Mouse (Mus musculus) heart, embryonic 10.5 days (tissue): ENCODE data around the gene Gpkow. TPM values are rescaled to one million over a fixed set of nuclear protein-coding genes. Genes with fewer than 3 reads are reported as not detected.
"Not testable (repeated sequence)": the region's sequence is repeated elsewhere in the genome, so short reads cannot be mapped to it uniquely, and the experiment has no call there.

ENCODE experiments used
- DNase-seq: peaks from one replicate; pipeline ENCODE4 v3.0.0-alpha.2; 2017; ENCODE audit warnings: low spot score
- H3K27ac ChIP-seq: fragments of 300-500 bp; sonication (generic); 2 replicates; pipeline ENCODE4 v1.5.1; 2016; ENCODE audit warnings: mild to moderate bottlenecking
- H3K27me3 ChIP-seq: fragments of 300-500 bp; sonication (generic); 2 replicates; pipeline ENCODE4 v1.6.1; 2016; ENCODE audit warnings: mild to moderate bottlenecking; ENCODE audit not compliant: poor library complexity, insufficient read depth, severe bottlenecking
- H3K36me3 ChIP-seq: fragments of 300-500 bp; sonication (generic); 2 replicates; pipeline ENCODE4 v1.6.1; 2016; ENCODE audit warnings: mild to moderate bottlenecking, moderate library complexity
- H3K4me1 ChIP-seq: fragments of 300-500 bp; sonication (generic); 2 replicates; pipeline ENCODE4 v1.6.1; 2016; ENCODE audit warnings: mild to moderate bottlenecking
- H3K4me3 ChIP-seq: fragments of 300-500 bp; sonication (generic); 2 replicates; pipeline ENCODE4 v1.5.1; 2016; ENCODE audit warnings: mild to moderate bottlenecking, moderate library complexity
- H3K9me3 ChIP-seq: fragments of 300-500 bp; sonication (generic); 2 replicates; pipeline ENCODE4 v1.6.1; 2016; ENCODE audit warnings: mild to moderate bottlenecking, moderate library complexity
- WGBS: fragments of 180-500 bp; shearing (Covaris S2); methylation state at CpG from one replicate; pipeline ENCODE4 v1.1.7; 2016; 5-methylcytosine and 5-hydroxymethylcytosine counted together
- polyA plus RNA-seq: library from polyadenylated mRNA; unstranded; fragments of >200 nt; fragmentation: Nextera tagmentation; extraction: Ambion mirVana; gene quantifications from 2 replicates; pipeline ENCODE4 v1.2.1, GENCODE M21; 2016

Gpkow gene
- polyA plus RNA-seq, 1 experiment from 2014 or later = 38.1 TPM

- DNase-seq = no peak
- WGBS = 34% methylated on average over 6 of the region's 6 CpGs
These were observed 24.2 kb upstream of the Gpkow start for GRCm38 (mm10) chrX:7672739-7673138.

GRCm38 (mm10) chrX:7673578-7674281 is 23.2 kb upstream of the Gpkow start:
- H3K9me3 ChIP-seq = no peaks in the 10 kb centered on the region
- DNase-seq = no peak

More at GRCm38 (mm10) chrX:7672739-7673138, 24.2 kb upstream of the Gpkow start:
- no peak overlapping the region for H3K27ac ChIP-seq
- no peaks in the 10 kb centered on the region for H3K27me3 ChIP-seq
- H3K9me3 ChIP-seq = no peaks in the 10 kb centered on the region
- peaks cover 7% of the 10 kb centered on the region; the same call in 1 of the 2 replicates for H3K36me3 ChIP-seq
- peaks cover 9% of the 10 kb centered on the region; the same call in 1 of the 2 replicates for H3K4me1 ChIP-seq
- no peak overlapping the region for H3K4me3 ChIP-seq

GRCm38 (mm10) chrX:7674284-7675000 is 22.5 kb upstream of the Gpkow start:
- H3K4me1 ChIP-seq = peaks cover 9% of the 10 kb centered on the region; the same call in 1 of the 2 replicates
- H3K4me3 ChIP-seq = peak overlapping the region; percentile 50
- H3K27ac ChIP-seq = peak overlapping the region; percentile 80
- DNase-seq = no peak
- WGBS = 24% methylated on average over 28 of the region's 28 CpGs
- H3K36me3 ChIP-seq = no peaks in the 10 kb centered on the region
- no peaks in the 10 kb centered on the region for H3K27me3 ChIP-seq
- H3K9me3 ChIP-seq = no peaks in the 10 kb centered on the region

More at GRCm38 (mm10) chrX:7673578-7674281, 23.2 kb upstream of the Gpkow start:
- WGBS = 23% methylated on average over 12 of the region's 12 CpGs
- H3K4me3 ChIP-seq = peak overlapping the region; percentile 50
- peak overlapping the region; percentile 80; the same call in 1 of the 2 replicates for H3K27ac ChIP-seq
- H3K36me3 ChIP-seq = peaks cover 5% of the 10 kb centered on the region; the same call in 1 of the 2 replicates
- no peaks in the 10 kb centered on the region for H3K27me3 ChIP-seq
- H3K4me1 ChIP-seq = peaks cover 9% of the 10 kb centered on the region; the same call in 1 of the 2 replicates

GRCm38 (mm10) chrX:7675001-7675380 is 21.9 kb upstream of the Gpkow start:
- WGBS = 29% methylated on average over 10 of the region's 10 CpGs

GRCm38 (mm10) chrX:7678986-7679385 is 17.9 kb upstream of the Gpkow start:
- Histone ChIP-seq H3K36me3 (no peaks in the 10 kb centered on the region), H3K27me3 (no peaks in the 10 kb centered on the region), H3K27ac (no peak overlapping the region), H3K4me1 (0 out of 2 replicates have a peak, but pooled peaks cover 3% of the 10 kb centered on the region), H3K4me3 (no peak overlapping the region), H3K9me3 (no peaks in the 10 kb centered on the region)
- 59% methylated on average over 3 of the region's 3 CpGs for WGBS
- DNase-seq = no peak

More at GRCm38 (mm10) chrX:7675001-7675380, 21.9 kb upstream of the Gpkow start:
- peak overlapping the region; percentile 80 for H3K27ac ChIP-seq
- H3K27me3 ChIP-seq = no peaks in the 10 kb centered on the region
- peaks cover 9% of the 10 kb centered on the region; the same call in 1 of the 2 replicates for H3K4me1 ChIP-seq
- no peak for DNase-seq
- H3K36me3 ChIP-seq = no peaks in the 10 kb centered on the region
- H3K4me3 ChIP-seq = peak overlapping the region; percentile 50
- no peaks in the 10 kb centered on the region for H3K9me3 ChIP-seq

GRCm38 (mm10) chrX:7679405-7680056 is 17.4 kb upstream of the Gpkow start:
- no peaks in the 10 kb centered on the region for H3K27me3 ChIP-seq
- 15% methylated on average over 27 of the region's 27 CpGs for WGBS
- H3K4me3 ChIP-seq = peak overlapping the region; percentile 47
- H3K36me3 ChIP-seq = no peaks in the 10 kb centered on the region
- no peaks in the 10 kb centered on the region for H3K9me3 ChIP-seq
- peak; percentile 93 for DNase-seq
- no peak overlapping the region for H3K27ac ChIP-seq
- H3K4me1 ChIP-seq = no peaks in the 10 kb centered on the region

GRCm38 (mm10) chrX:7680057-7680412 is 16.9 kb upstream of the Gpkow start:
- no peak for DNase-seq
- Histone ChIP-seq H3K36me3 (no peaks in the 10 kb centered on the region), H3K27ac (no peak overlapping the region), H3K4me3 (peak overlapping the region; percentile 47), H3K4me1 (no peaks in the 10 kb centered on the region), H3K9me3 (no peaks in the 10 kb centered on the region), H3K27me3 (no peaks in the 10 kb centered on the region)
- WGBS = 20% methylated on average over 12 of the region's 12 CpGs

GRCm38 (mm10) chrX:7680864-7681263 is 16.1 kb upstream of the Gpkow start, which contains the start of gene Magix:
Magix (minus strand) TSS chrX:7681251.
- no peak for DNase-seq
- Histone ChIP-seq H3K4me3 (peak within 1 kb of the TSS; percentile 47), H3K27ac (no peak within 1 kb of the TSS), H3K27me3 (no peaks in the 10 kb centered on the region), H3K4me1 (no peaks in the 10 kb centered on the region), H3K36me3 (no peaks in the 10 kb centered on the region), H3K9me3 (no peaks in the 10 kb centered on the region)
- WGBS = 58% methylated on average over 14 of the region's 14 CpGs

GRCm38 (mm10) chrX:7688321-7688720 is 8.6 kb upstream of the Gpkow start:
- Histone ChIP-seq H3K36me3 (no peaks in the 10 kb centered on the region), H3K27ac (no peak overlapping the region), H3K4me3 (no peak overlapping the region), H3K9me3 (no peaks in the 10 kb centered on the region), H3K27me3 (no peaks in the 10 kb centered on the region), H3K4me1 (no peaks in the 10 kb centered on the region)
- no peak for DNase-seq
- WGBS = 91% methylated on average over 2 of the region's 2 CpGs

- 53% methylated on average over 3 of the region's 3 CpGs for WGBS
- Histone ChIP-seq H3K9me3 (no peaks in the 10 kb centered on the region), H3K4me3 (no peak overlapping the region), H3K36me3 (no peaks in the 10 kb centered on the region), H3K27ac (no peak overlapping the region), H3K27me3 (no peaks in the 10 kb centered on the region), H3K4me1 (no peaks in the 10 kb centered on the region)
- no peak for DNase-seq
These were observed 6.4 kb upstream of the Gpkow start for GRCm38 (mm10) chrX:7690486-7690885.

- H3K36me3 ChIP-seq = no peaks in the 10 kb centered on the region
- no peak overlapping the region for H3K27ac ChIP-seq
- H3K9me3 ChIP-seq = no peaks in the 10 kb centered on the region
- WGBS = 35% methylated on average over 4 of the region's 4 CpGs
- H3K4me3 ChIP-seq = no peak overlapping the region
- no peak for DNase-seq
- H3K4me1 ChIP-seq = no peaks in the 10 kb centered on the region
- H3K27me3 ChIP-seq = no peaks in the 10 kb centered on the region
These were observed 4.1 kb upstream of the Gpkow start for GRCm38 (mm10) chrX:7692862-7693261.

- peak overlapping the region; percentile 67 for H3K4me3 ChIP-seq
- WGBS = 45% methylated on average over 6 of the region's 6 CpGs
These were observed 411 bp upstream of the Gpkow start for GRCm38 (mm10) chrX:7696520-7696919.

GRCm38 (mm10) chrX:7713764-7714134 is 16.8 kb downstream of the Gpkow start:
- 0 out of 2 replicates have a peak overlapping the region, but pooled peaks have one; percentile 36 for H3K27ac ChIP-seq
- WGBS = 27% methylated on average over 6 of the region's 12 CpGs

More at GRCm38 (mm10) chrX:7696520-7696919, 411 bp upstream of the Gpkow start:
- Histone ChIP-seq H3K36me3 (peaks cover 14% of the 10 kb centered on the region; the same call in 1 of the 2 replicates), H3K27me3 (no peaks in the 10 kb centered on the region), H3K4me1 (no peaks in the 10 kb centered on the region; the same call in 1 of the 2 replicates), H3K27ac (no peak overlapping the region), H3K9me3 (no peaks in the 10 kb centered on the region)
- DNase-seq = no peak

More at GRCm38 (mm10) chrX:7713764-7714134, 16.8 kb downstream of the Gpkow start:
- not testable (repeated sequence) for DNase-seq, H3K36me3 ChIP-seq, H3K4me1 ChIP-seq, H3K27me3 ChIP-seq, H3K9me3 ChIP-seq
- peak overlapping the region; percentile 50 for H3K4me3 ChIP-seq
